Mouse (Mus musculus) lung, adult 2 months (tissue): Measurements from ENCODE around the gene Sfmbt1.

ENCODE experiments used
- CTCF ChIP-seq: fragments of 200-500 bp; IDR thresholded peaks from 2 replicates; pipeline ENCODE4 v1.5.1; 2011; ENCODE audit warnings: mild to moderate bottlenecking, low read length, control low read depth; ENCODE audit not compliant: insufficient read depth
- POLR2A ChIP-seq: fragments of 200-500 bp; IDR thresholded peaks from 2 replicates; pipeline ENCODE4 v1.6.1; 2011; ENCODE audit warnings: low read depth, mild to moderate bottlenecking, control low read depth, low read length, borderline replicate concordance; ENCODE audit errors: extremely low read depth

DNA sequence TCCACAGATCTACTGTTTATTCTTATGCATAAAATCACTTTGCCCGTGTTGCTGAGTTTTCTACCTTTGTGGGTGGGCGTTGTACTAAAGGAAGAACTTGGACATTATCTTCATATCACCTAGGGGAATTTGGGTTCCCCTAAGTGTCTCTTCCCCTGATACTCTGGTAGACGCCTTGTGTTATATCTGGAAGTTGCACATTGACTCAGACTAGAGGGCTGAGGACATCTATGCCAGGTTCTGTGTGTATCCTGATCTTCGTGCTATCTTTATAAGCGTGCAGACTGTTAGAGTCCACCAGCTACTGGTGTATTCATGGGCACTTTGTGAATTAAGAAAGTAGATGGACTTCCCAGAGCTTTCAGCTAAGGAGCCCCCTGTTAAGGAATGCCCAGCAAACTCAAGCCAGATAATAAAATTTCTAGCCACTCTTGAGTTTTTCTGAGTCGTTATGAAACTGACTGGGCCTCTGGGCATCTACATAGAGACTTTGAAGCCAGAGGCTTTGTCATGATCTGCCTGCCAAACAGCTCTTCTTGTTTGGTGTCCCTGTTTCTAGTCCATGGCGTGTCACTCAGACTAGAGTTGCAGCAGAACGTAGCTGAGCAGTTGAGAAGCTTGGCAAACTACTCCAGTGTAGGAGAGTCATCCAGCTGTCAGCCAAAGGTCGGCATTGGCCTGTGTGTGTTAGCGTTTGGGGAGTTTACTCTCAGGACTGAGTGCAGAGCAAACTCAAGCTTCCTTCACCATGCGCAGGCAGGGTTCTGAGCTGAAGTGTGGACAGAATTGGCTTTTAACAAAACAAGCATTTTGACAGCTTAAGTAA lies 114.2 kb downstream of the Sfmbt1 start:
- TF ChIP-seq POLR2A = no peak
- no peak for TF ChIP-seq CTCF
